Mouse (Mus musculus) small intestine, adult 2 months (tissue): ENCODE data around the gene Tnik. TPM values are rescaled to one million over a fixed set of nuclear protein-coding genes. Genes with fewer than 3 reads are reported as not detected.

Experiments used
- H3K27ac ChIP-seq: fragments of 200-500 bp; 2 replicates; pipeline ENCODE4 v1.5.1; 2012; ENCODE audit warnings: low read depth, low read length, control low read depth, inconsistent platforms; ENCODE audit not compliant: insufficient read depth
- H3K27me3 ChIP-seq: fragments of 200-500 bp; 2 replicates; pipeline ENCODE4 v1.6.1; 2012; ENCODE audit warnings: mild to moderate bottlenecking, moderate library complexity, low read length, inconsistent platforms; ENCODE audit not compliant: control insufficient read depth, insufficient read depth
- H3K36me3 ChIP-seq: fragments of 200-500 bp; 2 replicates; pipeline ENCODE4 v1.6.1; 2012; ENCODE audit warnings: mild to moderate bottlenecking, low read length, control low read depth, inconsistent platforms; ENCODE audit not compliant: control insufficient read depth, insufficient read depth
- H3K4me1 ChIP-seq: fragments of 200-500 bp; 2 replicates; pipeline ENCODE4 v1.6.1; 2012; ENCODE audit warnings: low read length, inconsistent platforms, mixed read lengths; ENCODE audit not compliant: control insufficient read depth, insufficient read depth, insufficient read length
- H3K4me3 ChIP-seq: fragments of 200-500 bp; 2 replicates; pipeline ENCODE4 v1.5.1; 2012; ENCODE audit warnings: low read depth, mild to moderate bottlenecking, control low read depth, inconsistent platforms, low read length, moderate library complexity
- CTCF ChIP-seq: fragments of 200-500 bp; IDR thresholded peaks from 2 replicates; pipeline ENCODE4 v1.5.1; 2012; ENCODE audit warnings: low read depth, mild to moderate bottlenecking, control low read depth, inconsistent platforms, low read length, moderate library complexity, mixed read lengths; ENCODE audit not compliant: insufficient replicate concordance, insufficient read length; ENCODE audit errors: extremely low read depth
- POLR2A ChIP-seq: fragments of 200-500 bp; IDR thresholded peaks from 2 replicates; pipeline ENCODE4 v1.6.1; 2012; ENCODE audit warnings: low read depth, mild to moderate bottlenecking, control low read depth, inconsistent platforms, low read length, moderate library complexity
- WGBS: fragments of 180-500 bp; shearing (Covaris S2); methylation state at CpG from one replicate; pipeline ENCODE4 v1.1.7; 2018; 5-methylcytosine and 5-hydroxymethylcytosine counted together
- polyA plus RNA-seq: library from polyadenylated mRNA; depleted of rRNA; stranded (reverse); fragments of >200 nt; gene quantifications from 2 replicates; pipeline ENCODE4 v1.2.3, GENCODE M21; 2012

Tnik gene
- polyA plus RNA-seq, 1 experiment, result 10.8 TPM

GRCm38 (mm10) chr3:28420194-28420593 is 157.2 kb downstream of the Tnik start:
- H3K27me3 ChIP-seq, result no peaks in the 10 kb centered on the region
- no peaks in the 10 kb centered on the region for H3K36me3 ChIP-seq
- no peak for TF ChIP-seq POLR2A
- no peak for TF ChIP-seq CTCF
- no peak overlapping the region for H3K4me3 ChIP-seq
- H3K4me1 ChIP-seq, result no peaks in the 10 kb centered on the region
- whole genome bisulfite sequencing, result 83% methylated on average over 6 of the region's 6 CpGs
- no peak overlapping the region for H3K27ac ChIP-seq

GRCm38 (mm10) chr3:28420698-28421097 is 157.7 kb downstream of the Tnik start:
- no peak for TF ChIP-seq POLR2A
- TF ChIP-seq CTCF, result no peak

DNA sequence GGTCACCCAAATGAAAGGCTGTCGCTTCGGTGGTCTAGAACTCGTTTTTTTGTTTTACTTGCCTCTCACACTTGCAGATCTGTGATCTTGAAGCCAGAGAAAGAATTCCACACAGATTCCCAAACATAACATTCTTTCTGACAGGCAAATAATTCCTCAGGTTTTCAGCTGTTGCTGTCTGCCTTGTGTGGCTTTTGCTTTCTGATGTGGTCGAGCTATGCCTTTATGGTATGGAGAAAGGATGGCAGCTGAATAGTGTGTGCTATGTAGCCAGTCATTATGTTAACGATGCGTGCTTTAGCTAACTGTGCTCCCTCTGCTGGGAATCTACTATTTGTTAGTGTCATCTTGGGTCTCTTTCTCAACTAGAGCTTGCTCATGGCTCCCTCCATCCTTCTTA is 158.8 kb downstream of the Tnik start:
- no peaks in the 10 kb centered on the region for H3K4me1 ChIP-seq
- no peaks in the 10 kb centered on the region for H3K27me3 ChIP-seq
- WGBS, result 79% methylated on average over 6 of the region's 6 CpGs
- no peak overlapping the region for H3K27ac ChIP-seq
- TF ChIP-seq POLR2A, result no peak
- no peak for TF ChIP-seq CTCF
- no peaks in the 10 kb centered on the region for H3K36me3 ChIP-seq
- H3K4me3 ChIP-seq, result no peak overlapping the region

More at GRCm38 (mm10) chr3:28420698-28421097, 157.7 kb downstream of the Tnik start:
- WGBS, result 59% methylated on average over 3 of the region's 3 CpGs
- Histone ChIP-seq H3K36me3 (no peaks in the 10 kb centered on the region), H3K4me3 (no peak overlapping the region), H3K27me3 (no peaks in the 10 kb centered on the region), H3K27ac (no peak overlapping the region), H3K4me1 (no peaks in the 10 kb centered on the region)

DNA sequence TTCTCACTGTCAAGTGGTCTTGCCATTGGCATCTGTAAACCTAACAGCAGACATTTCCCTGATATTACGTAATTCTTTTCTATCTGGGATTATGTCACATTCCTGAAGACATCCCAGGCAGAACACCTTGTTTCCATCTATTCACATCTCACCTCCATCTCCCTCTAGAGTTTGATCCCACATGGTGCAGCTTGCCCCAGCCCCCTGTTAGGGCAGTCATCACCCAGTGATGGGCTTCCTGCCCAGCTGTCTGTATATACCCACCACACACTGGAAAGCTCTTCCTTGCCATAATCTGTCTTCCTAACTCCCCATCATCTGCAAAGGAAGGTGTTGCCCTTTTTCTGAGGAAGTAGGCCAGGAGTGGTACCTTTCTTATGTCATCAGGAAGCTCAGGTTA is 159.2 kb downstream of the Tnik start:
- no peaks in the 10 kb centered on the region for H3K36me3 ChIP-seq
- no peaks in the 10 kb centered on the region for H3K27me3 ChIP-seq
- H3K4me1 ChIP-seq, result no peaks in the 10 kb centered on the region
- 91% methylated on average over 1 of the region's 1 CpGs for WGBS
- TF ChIP-seq CTCF (no peak), POLR2A (no peak)
- no peak overlapping the region for H3K27ac ChIP-seq
- H3K4me3 ChIP-seq, result no peak overlapping the region

DNA sequence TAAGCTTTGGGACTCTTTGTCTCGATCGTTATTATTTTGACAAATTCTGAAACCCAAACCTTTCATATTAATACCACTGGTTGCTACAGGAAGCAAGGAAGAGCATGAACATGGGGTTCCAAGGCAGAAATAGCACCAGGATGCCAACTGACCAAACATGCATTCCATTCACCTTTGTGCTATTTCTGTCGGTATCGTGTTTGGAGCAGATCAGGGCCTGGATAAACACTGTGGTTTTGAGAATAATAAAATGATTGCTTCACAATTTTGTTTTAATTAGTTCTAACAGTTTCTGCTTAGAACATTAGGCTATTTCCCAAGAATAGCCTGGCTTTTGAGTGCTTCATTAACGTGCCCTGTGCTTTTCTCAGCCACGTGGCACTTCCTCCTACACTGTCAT is 162.9 kb downstream of the Tnik start:
- TF ChIP-seq POLR2A (no peak), CTCF (no peak)
- H3K27me3 ChIP-seq, result no peaks in the 10 kb centered on the region
- H3K36me3 ChIP-seq, result no peaks in the 10 kb centered on the region
- no peaks in the 10 kb centered on the region for H3K4me1 ChIP-seq
- H3K27ac ChIP-seq, result no peak overlapping the region
- no peak overlapping the region for H3K4me3 ChIP-seq
- WGBS, result 88% methylated on average over 6 of the region's 6 CpGs

DNA sequence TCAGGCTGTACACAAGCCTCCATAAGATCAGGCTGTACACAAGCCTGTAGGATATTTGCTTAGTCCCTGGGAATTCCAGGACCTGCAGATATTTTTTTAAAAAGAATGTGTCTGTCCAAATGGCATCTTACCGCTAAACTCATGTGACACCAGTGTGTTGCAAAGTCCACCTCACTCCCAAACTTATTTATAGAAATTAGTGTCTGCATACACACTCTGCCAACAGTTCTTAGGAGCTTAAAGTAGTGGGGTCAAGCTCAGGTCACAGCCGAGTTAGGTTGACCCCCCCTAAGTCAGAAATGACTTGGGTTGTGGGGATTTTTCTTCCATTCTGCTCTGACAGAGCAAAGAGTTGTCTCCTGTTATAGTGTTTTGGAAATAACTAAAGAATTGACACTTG is 168.4 kb downstream of the Tnik start:
- WGBS, result 80% methylated on average over 2 of the region's 2 CpGs
- Histone ChIP-seq H3K36me3 (no peaks in the 10 kb centered on the region), H3K27ac (no peak overlapping the region), H3K27me3 (no peaks in the 10 kb centered on the region), H3K4me1 (no peaks in the 10 kb centered on the region), H3K4me3 (no peak overlapping the region)
- TF ChIP-seq CTCF, result no peak
- TF ChIP-seq POLR2A, result no peak

GRCm38 (mm10) chr3:28432321-28432720 is 169.3 kb downstream of the Tnik start:
- no peak overlapping the region for H3K4me3 ChIP-seq
- TF ChIP-seq POLR2A, result no peak
- 76% methylated on average over 5 of the region's 5 CpGs for WGBS
- no peaks in the 10 kb centered on the region for H3K4me1 ChIP-seq
- no peaks in the 10 kb centered on the region for H3K27me3 ChIP-seq
- H3K36me3 ChIP-seq, result no peaks in the 10 kb centered on the region
- H3K27ac ChIP-seq, result no peak overlapping the region

- Histone ChIP-seq H3K4me1 (peaks cover 2% of the 10 kb centered on the region; the same call in 1 of the 2 replicates), H3K36me3 (no peaks in the 10 kb centered on the region), H3K27ac (no peak overlapping the region), H3K27me3 (no peaks in the 10 kb centered on the region), H3K4me3 (no peak overlapping the region)
- 93% methylated on average over 5 of the region's 5 CpGs for WGBS
- TF ChIP-seq CTCF (no peak), POLR2A (no peak)
Measured at GRCm38 (mm10) chr3:28435478-28435877, 172.5 kb downstream of the Tnik start.
